Mouse (Mus musculus): ENCODE results near the gene Ugt2b5. TPM values are rescaled to one million over a fixed set of nuclear protein-coding genes. Genes with fewer than 3 reads are reported as not detected.

The Ugt2b5 gene
- polyA plus RNA-seq, 1 experiment, result not detected

GRCm38 (mm10) chr5:87086269-87086668 lies 53.8 kb downstream of the Ugt2b5 start:
- no peak overlapping the region for H3K4me3 ChIP-seq (ENCODE audit: insufficient read depth, low read depth, low read length)
- TF ChIP-seq POLR2A (IDR thresholded peaks at IDR 0.05; ENCODE audit: insufficient read depth, low read depth, low read length) (no peak), CTCF (IDR thresholded peaks at IDR 0.05; ENCODE audit: insufficient read depth, low read depth, low read length) (no peak)
- H3K4me1 ChIP-seq (ENCODE audit: control insufficient read depth, insufficient read depth, low read length), result no peaks in the 10 kb centered on the region
- H3K27ac ChIP-seq (ENCODE audit: insufficient read depth, low read depth, low read length), result no peak overlapping the region
- WGBS, result 71% methylated on average over 3 of the region's 3 CpGs

Other genes starting within 250 kb of the Ugt2b5 start
- not detected in 2 replicates for gene Ugt2b34, start 233.4 kb downstream of the Ugt2b5 start, polyA plus RNA-seq (2012; ENCODE audit: insufficient read depth, insufficient read length, low replicate concordance, missing spikeins)
- gene Ugt2b1, start 213.8 kb downstream of the Ugt2b5 start, polyA plus RNA-seq (2012; ENCODE audit: insufficient read depth, insufficient read length, low replicate concordance, missing spikeins), result not detected in 2 replicates
- not detected in 2 replicates for gene Ugt2b35, start 139.5 kb downstream of the Ugt2b5 start, polyA plus RNA-seq (2012; ENCODE audit: insufficient read depth, insufficient read length, low replicate concordance, missing spikeins)
- not detected in 2 replicates for gene Ugt2b36, start 47.8 kb downstream of the Ugt2b5 start, polyA plus RNA-seq (2012; ENCODE audit: insufficient read depth, insufficient read length, low replicate concordance, missing spikeins)
- gene Ugt2b37, start 114.5 kb upstream of the Ugt2b5 start, polyA plus RNA-seq (2012; ENCODE audit: insufficient read depth, insufficient read length, low replicate concordance, missing spikeins), result not detected in 2 replicates
- gene Ugt2a3, start 196.9 kb upstream of the Ugt2b5 start, polyA plus RNA-seq (2012; ENCODE audit: insufficient read depth, insufficient read length, low replicate concordance, missing spikeins), result not detected in 2 replicates

All from olfactory bulb, adult 2 months (tissue).